Mouse (Mus musculus) testis, adult 2 months (tissue): ENCODE results near the gene Kirrel2. TPM values are rescaled to one million over a fixed set of nuclear protein-coding genes. Genes with fewer than 3 reads are reported as not detected.

Experiments
- H3K27ac ChIP-seq: fragments of 200-500 bp; 2 replicates; pipeline ENCODE4 v1.5.1; 2012; ENCODE audit warnings: low read depth, low read length; ENCODE audit not compliant: control insufficient read depth, insufficient read depth
- H3K27me3 ChIP-seq: fragments of 200-500 bp; 2 replicates; pipeline ENCODE4 v1.6.1; 2012; ENCODE audit warnings: mild to moderate bottlenecking, low read length, moderate library complexity; ENCODE audit not compliant: control insufficient read depth, insufficient read depth
- H3K36me3 ChIP-seq: fragments of 200-500 bp; 2 replicates; pipeline ENCODE4 v1.6.1; 2012; ENCODE audit warnings: mild to moderate bottlenecking, low read length; ENCODE audit not compliant: control insufficient read depth, insufficient read depth
- H3K4me1 ChIP-seq: fragments of 200-500 bp; 2 replicates; pipeline ENCODE4 v1.6.1; 2012; ENCODE audit warnings: low read length; ENCODE audit not compliant: control insufficient read depth, insufficient read depth
- H3K4me3 ChIP-seq: fragments of 200-500 bp; 2 replicates; pipeline ENCODE4 v1.5.1; 2012; ENCODE audit warnings: low read depth, mild to moderate bottlenecking, low read length, moderate library complexity, mixed read lengths; ENCODE audit not compliant: control insufficient read depth
- CTCF ChIP-seq: fragments of 200-500 bp; IDR thresholded peaks from 2 replicates; pipeline ENCODE4 v1.5.1; 2012; ENCODE audit warnings: low read depth, mild to moderate bottlenecking, inconsistent platforms, low read length, moderate library complexity; ENCODE audit not compliant: control insufficient read depth, insufficient read depth, insufficient replicate concordance
- POLR2A ChIP-seq: fragments of 200-500 bp; IDR thresholded peaks from 2 replicates; pipeline ENCODE4 v1.6.1; 2012; ENCODE audit warnings: low read depth, mild to moderate bottlenecking, inconsistent platforms, low read length, moderate library complexity; ENCODE audit not compliant: control insufficient read depth
- polyA plus RNA-seq: library from polyadenylated mRNA; depleted of rRNA; stranded (reverse); fragments of >200 nt; gene quantifications from 2 replicates; pipeline ENCODE4 v1.2.3, GENCODE M21; 2012

The Kirrel2 gene
- polyA plus RNA-seq, 1 experiment, result 0.31 TPM

DNA sequence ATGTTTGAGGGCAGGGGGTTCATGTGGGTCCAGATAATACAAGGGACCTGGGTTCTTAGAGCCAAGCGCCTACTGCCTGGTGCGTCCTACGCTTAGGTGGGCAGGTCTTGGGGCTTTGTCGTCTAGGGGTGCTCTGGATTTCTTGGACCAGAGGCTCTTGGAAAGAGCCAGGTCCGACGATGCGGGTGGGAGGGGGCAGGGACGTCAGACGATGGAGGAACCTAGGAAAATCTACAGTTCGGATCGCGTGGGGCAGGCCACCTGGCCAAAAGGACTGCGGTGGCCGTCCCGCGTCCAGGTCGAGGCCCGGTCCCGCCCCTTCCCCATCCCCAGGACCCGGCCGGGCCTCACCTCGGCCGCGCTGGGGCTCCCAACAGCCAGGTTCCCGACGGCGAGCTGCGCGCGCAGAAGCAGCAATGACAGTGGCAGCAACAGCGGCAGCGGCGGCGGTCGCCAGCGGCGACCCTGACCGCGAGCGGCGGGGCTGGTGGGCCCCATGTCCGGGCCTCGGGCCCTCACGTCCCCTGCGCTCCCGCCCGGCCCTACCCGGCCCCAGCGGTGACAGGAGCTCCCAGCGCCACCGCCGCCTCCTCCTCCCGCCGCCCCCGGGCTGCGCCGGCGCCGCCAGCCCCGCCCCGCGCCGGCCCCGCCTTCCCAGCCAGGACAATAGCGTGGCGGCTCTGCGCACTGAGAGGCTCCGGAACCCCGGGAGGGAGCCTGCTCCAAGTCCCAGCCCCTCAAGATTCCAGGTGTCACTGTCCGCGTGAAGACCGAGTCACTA is 12.3 kb downstream of the Kirrel2 start, which contains the start of gene Aplp1:
Gene Aplp1 (minus strand): TSS at position 565 of the 781 bp plus-strand sequence.
- H3K4me3 ChIP-seq, result peak within 1 kb of the TSS; percentile 84
- no peaks in the 10 kb centered on the region for H3K36me3 ChIP-seq
- peaks cover 21% of the 10 kb centered on the region for H3K4me1 ChIP-seq
- no peaks in the 10 kb centered on the region for H3K27me3 ChIP-seq
- H3K27ac ChIP-seq, result no peak within 1 kb of the TSS
- TF ChIP-seq CTCF, result no peak
- no peak for TF ChIP-seq POLR2A

DNA sequence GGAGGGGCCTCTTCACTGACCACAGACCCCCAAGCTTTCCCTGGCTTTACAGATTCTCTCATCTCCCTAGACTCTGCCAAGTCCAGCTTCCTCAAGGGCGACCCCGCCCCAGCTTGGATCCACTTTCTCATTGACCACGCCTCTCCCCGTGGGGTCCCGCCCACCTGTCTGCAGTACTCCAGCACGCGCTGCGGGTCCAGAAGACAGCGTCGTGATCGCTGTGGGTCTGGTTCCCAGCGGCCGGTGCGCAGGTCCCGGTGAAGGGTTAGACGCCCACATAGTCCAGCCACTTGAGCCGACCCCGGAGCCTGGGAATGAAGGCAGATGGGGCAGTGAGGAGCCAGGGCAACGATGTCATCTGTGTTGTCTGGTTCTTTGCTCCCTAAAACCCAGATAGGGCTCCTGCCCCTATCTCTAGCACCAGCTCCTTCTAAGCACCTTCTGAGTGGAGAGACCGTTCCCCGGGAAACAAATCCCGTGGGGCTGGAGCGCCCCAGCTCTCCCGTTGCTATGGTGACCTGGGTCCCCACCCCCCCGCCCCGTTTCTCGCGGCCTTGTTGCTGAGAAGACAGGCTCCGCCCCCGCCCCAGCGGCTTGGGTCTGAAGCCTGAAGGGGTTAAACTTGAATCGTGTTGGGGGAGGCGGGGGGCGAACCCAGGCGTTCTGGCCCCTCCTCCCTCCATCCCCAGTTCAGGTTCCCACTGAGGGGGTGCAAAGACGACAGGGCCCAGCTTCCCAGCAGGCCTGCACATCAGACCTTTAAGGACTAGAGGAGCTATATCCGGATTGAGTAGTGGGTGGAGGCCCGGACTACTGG is 13.1 kb downstream of the Kirrel2 start:
- peaks cover 26% of the 10 kb centered on the region for H3K4me1 ChIP-seq
- H3K4me3 ChIP-seq, result peak overlapping the region; percentile 84
- H3K27me3 ChIP-seq, result no peaks in the 10 kb centered on the region
- H3K36me3 ChIP-seq, result no peaks in the 10 kb centered on the region
- no peak overlapping the region for H3K27ac ChIP-seq
- TF ChIP-seq CTCF, result no peak
- TF ChIP-seq POLR2A, result no peak

GRCm38 (mm10) chr7:30443696-30444095 is 13.8 kb downstream of the Kirrel2 start:
- no peaks in the 10 kb centered on the region for H3K27me3 ChIP-seq

GRCm38 (mm10) chr7:30440697-30441096 is 16.8 kb downstream of the Kirrel2 start:
- H3K4me1 ChIP-seq, result peaks cover 27% of the 10 kb centered on the region
- no peak overlapping the region for H3K4me3 ChIP-seq
- no peaks in the 10 kb centered on the region for H3K27me3 ChIP-seq
- H3K36me3 ChIP-seq, result no peaks in the 10 kb centered on the region
- TF ChIP-seq POLR2A (no peak), CTCF (peak; percentile 76)
- no peak overlapping the region for H3K27ac ChIP-seq

More at GRCm38 (mm10) chr7:30443696-30444095, 13.8 kb downstream of the Kirrel2 start:
- peak overlapping the region; percentile 84 for H3K4me3 ChIP-seq
- no peaks in the 10 kb centered on the region for H3K36me3 ChIP-seq
- TF ChIP-seq CTCF (no peak), POLR2A (no peak)
- H3K27ac ChIP-seq, result no peak overlapping the region
- H3K4me1 ChIP-seq, result peaks cover 26% of the 10 kb centered on the region

DNA sequence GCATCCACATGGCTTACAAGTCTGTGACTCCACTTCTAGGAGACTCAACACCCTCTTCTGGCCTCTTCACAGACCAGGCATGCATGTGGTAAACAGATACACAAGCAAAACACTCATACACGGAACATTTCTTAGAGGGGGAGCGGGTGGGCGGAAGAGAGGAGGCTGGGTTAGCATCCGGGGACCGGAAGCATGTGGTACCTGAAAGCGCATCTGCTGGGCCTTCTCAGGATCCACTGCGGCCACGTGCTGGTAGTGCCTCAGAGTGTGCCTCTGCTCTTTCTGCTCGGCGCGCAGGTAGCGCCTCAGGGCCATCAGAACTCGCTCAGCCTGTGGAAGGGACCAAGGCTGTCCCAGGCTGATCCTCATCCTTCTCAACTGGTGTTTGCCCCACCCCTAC is 17.8 kb downstream of the Kirrel2 start:
- no peak for TF ChIP-seq CTCF
- no peak for TF ChIP-seq POLR2A
- no peaks in the 10 kb centered on the region for H3K36me3 ChIP-seq
- H3K27me3 ChIP-seq, result no peaks in the 10 kb centered on the region
- H3K4me3 ChIP-seq, result no peak overlapping the region
- H3K4me1 ChIP-seq, result peaks cover 21% of the 10 kb centered on the region
- no peak overlapping the region for H3K27ac ChIP-seq

- peaks cover 11% of the 10 kb centered on the region for H3K4me1 ChIP-seq
- no peaks in the 10 kb centered on the region for H3K27me3 ChIP-seq
- no peaks in the 10 kb centered on the region for H3K36me3 ChIP-seq
- H3K4me3 ChIP-seq, result no peak overlapping the region
- no peak overlapping the region for H3K27ac ChIP-seq
- TF ChIP-seq CTCF (no peak), POLR2A (no peak)
Observed at GRCm38 (mm10) chr7:30436879-30437278, 20.6 kb downstream of the Kirrel2 start.

GRCm38 (mm10) chr7:30435156-30435555 is 22.3 kb downstream of the Kirrel2 start:
- H3K4me1 ChIP-seq, result peaks cover 11% of the 10 kb centered on the region
- H3K36me3 ChIP-seq, result no peaks in the 10 kb centered on the region
- H3K4me3 ChIP-seq, result no peak overlapping the region

More at GRCm38 (mm10) chr7:30435156-30435555, 22.3 kb downstream of the Kirrel2 start:
- no peak for TF ChIP-seq CTCF
- no peak for TF ChIP-seq POLR2A
- Histone ChIP-seq H3K27ac (no peak overlapping the region), H3K27me3 (no peaks in the 10 kb centered on the region)
